Mouse (Mus musculus) adrenal gland, postnatal 0 days (tissue): ENCODE measurements around the gene Abhd8. TPM values are rescaled to one million over a fixed set of nuclear protein-coding genes. Genes with fewer than 3 reads are reported as not detected.

Source experiments
- polyA plus RNA-seq: library from polyadenylated mRNA; unstranded; fragments of >200 nt; fragmentation: Nextera tagmentation; extraction: Ambion mirVana; gene quantifications from 2 replicates; pipeline ENCODE4 v1.2.1, GENCODE M21; 2015

The Abhd8 gene
- polyA plus RNA-seq: 65.5 and 72.8 TPM in 2 replicates

GRCm38 (mm10) chr8:71463188-71464033 is at the start of gene Abhd8:
TSS of gene Abhd8 (minus strand) at chr8:71463655.

GRCm38 (mm10) chr8:71511644-71512043 is 48.2 kb upstream of the Abhd8 start, which contains the start of gene Plvap:
TSS of gene Plvap (minus strand) at chr8:71511752.

DNA sequence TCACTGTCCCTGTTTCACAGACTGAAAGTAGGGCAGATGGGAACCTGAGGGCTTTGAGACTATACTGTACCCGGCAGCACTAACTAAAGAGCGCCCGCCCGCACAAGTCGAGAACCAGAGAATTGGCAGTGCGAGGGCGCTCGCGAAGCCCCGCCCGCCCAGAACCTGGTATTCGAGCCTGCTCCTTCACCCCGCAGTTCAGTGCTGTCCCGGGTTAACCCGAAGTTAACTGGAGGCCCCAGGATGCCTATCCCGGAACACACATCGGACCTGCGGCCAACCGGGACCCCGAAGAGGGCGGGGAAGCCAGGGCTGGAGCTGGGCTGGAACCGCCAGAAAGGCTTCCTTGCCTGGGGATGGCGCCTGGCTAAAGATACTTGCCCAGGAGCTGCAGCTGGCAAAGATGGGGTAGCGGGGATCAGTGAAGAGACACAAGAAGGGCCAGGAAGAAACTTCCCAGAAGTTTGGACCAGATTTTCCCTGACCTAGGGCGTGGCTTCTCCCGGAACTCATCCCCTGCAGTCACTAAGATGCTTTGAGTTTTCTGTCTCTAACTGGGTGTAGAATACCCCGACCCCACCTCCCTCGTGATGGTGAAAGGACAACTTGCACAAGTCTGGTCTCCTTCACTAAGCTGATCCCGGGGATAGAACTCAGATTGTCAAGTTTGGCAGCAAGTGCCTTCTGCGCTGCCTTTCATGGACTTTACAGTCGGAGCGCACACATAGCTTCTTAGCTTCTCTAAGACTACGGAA is 24.4 kb upstream of the Abhd8 start, which contains the start of gene Gtpbp3:
Gene Gtpbp3, plus strand, starts transcription at position 413 of the 755 bp plus-strand sequence.

GRCm38 (mm10) chr8:71485142-71486135 is 22.0 kb upstream of the Abhd8 start, which contains the start of gene Ano8:
TSS of gene Ano8 (minus strand) at chr8:71485963.

GRCm38 (mm10) chr8:71468916-71469315 is 5.5 kb upstream of the Abhd8 start, which contains the start of gene Dda1:
TSS of gene Dda1 (plus strand) at chr8:71469199.

DNA sequence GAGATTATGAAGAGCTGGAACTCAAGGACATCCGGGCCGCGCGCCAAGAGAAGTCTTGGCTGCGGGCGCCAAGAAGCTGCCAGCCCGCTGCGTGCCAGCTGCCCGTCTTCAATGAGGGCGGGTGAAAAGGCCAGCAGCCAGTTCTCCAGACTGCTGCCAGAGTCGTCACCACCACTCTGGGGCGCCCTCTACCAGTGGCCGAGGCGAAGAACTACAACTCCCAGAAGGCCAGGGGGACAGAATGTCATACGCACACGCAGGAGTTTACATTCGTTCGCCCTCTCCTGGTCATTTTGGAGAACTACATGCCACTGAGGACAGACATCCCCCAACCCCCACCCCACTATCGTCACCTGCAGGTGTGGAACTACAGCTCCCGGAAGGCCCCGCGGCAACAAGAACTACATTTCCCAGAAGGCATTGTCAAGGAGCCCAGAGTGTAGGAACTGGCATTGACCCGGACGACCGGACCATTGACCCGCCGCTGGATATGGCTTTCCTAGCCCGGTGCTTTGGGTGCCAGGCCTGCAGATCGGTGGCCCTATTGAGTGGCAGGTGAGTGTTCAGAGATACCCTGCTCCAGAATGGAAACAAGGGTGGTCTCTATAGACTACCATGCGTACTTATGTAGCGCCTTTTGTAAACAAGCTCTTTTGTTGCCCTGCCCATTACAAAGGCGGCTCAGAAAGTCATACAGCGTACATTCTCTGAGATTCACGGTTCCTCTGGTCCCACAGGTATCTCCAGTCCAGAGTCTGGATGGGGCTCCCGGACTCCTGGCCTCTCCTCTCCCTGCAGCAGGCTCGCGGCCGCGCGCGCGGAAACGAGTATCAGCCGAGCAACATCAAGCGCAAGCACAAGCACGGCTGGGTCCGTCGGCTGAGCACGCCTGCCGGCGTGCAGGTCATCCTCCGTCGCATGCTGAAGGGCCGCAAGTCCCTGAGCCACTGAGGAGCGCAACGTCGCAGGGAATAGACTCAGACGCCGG is 1.4 kb upstream of the Abhd8 start, which contains the start of gene Mrpl34:
Gene Mrpl34, plus strand, starts transcription at position 447 of the 988 bp plus-strand sequence.

Other genes with a start within 250 kb of the Abhd8 start
- gene Myo9b, start 190.9 kb downstream of the Abhd8 start, polyA plus RNA-seq: 6.9 and 8.4 TPM in 2 replicates
- gene Haus8, start 190.7 kb downstream of the Abhd8 start, polyA plus RNA-seq: 16.6 and 24.7 TPM in 2 replicates
- gene Use1, start 96.8 kb downstream of the Abhd8 start, polyA plus RNA-seq: 227 and 256 TPM in 2 replicates
- gene Ocel1, start 92.4 kb downstream of the Abhd8 start, polyA plus RNA-seq: 6.7 and 12.3 TPM in 2 replicates
- 51.9 and 63.0 TPM in 2 replicates for gene Nr2f6, start 81.7 kb downstream of the Abhd8 start, polyA plus RNA-seq
- gene Ushbp1, start 67.9 kb downstream of the Abhd8 start, polyA plus RNA-seq: 6.3 and 13.0 TPM in 2 replicates
- gene Babam1, start 66.8 kb downstream of the Abhd8 start, polyA plus RNA-seq: 78.6 and 106 TPM in 2 replicates
- gene Ankle1, start 57.6 kb downstream of the Abhd8 start, polyA plus RNA-seq: 5.0 and 7.8 TPM in 2 replicates
- gene Mrpl34, start 1.3 kb upstream of the Abhd8 start, polyA plus RNA-seq: 169 and 185 TPM in 2 replicates
- gene Dda1, start 5.5 kb upstream of the Abhd8 start, polyA plus RNA-seq: 75.4 and 78.6 TPM in 2 replicates
- 3.3 and 4.4 TPM in 2 replicates for gene Ano8, start 22.3 kb upstream of the Abhd8 start, polyA plus RNA-seq
- 9.8 and 11.8 TPM in 2 replicates for gene Gtpbp3, start 24.4 kb upstream of the Abhd8 start, polyA plus RNA-seq
- gene Plvap, start 48.1 kb upstream of the Abhd8 start, polyA plus RNA-seq: 65.2 and 131 TPM in 2 replicates
- gene Ccdc194, start 62.1 kb upstream of the Abhd8 start, polyA plus RNA-seq: not detected in 2 replicates
- 85.3 and 125 TPM in 2 replicates for gene Bst2, start 73.8 kb upstream of the Abhd8 start, polyA plus RNA-seq
- gene Mvb12a, start 79.3 kb upstream of the Abhd8 start, polyA plus RNA-seq: 141 TPM in 2 replicates
- gene Tmem221, start 95.2 kb upstream of the Abhd8 start, polyA plus RNA-seq: 7.8 and 15.0 TPM in 2 replicates
- 0.24 and 0.70 TPM in 2 replicates for gene Nxnl1, start 102.9 kb upstream of the Abhd8 start, polyA plus RNA-seq
- 38.9 and 85.2 TPM in 2 replicates for gene Slc27a1, start 105.2 kb upstream of the Abhd8 start, polyA plus RNA-seq
- 274 and 329 TPM in 2 replicates for gene Pgls, start 128.5 kb upstream of the Abhd8 start, polyA plus RNA-seq
- 0.90 and 1.8 TPM in 2 replicates for gene Fam129c, start 134.0 kb upstream of the Abhd8 start, polyA plus RNA-seq
- 53.2 and 58.1 TPM in 2 replicates for gene Colgalt1, start 147.3 kb upstream of the Abhd8 start, polyA plus RNA-seq
- gene Unc13a, start 208.1 kb upstream of the Abhd8 start, polyA plus RNA-seq: 2.3 and 2.9 TPM in 2 replicates
- gene Jak3, start 212.6 kb upstream of the Abhd8 start, polyA plus RNA-seq: 2.7 and 6.0 TPM in 2 replicates
- gene Insl3, start 225.6 kb upstream of the Abhd8 start, polyA plus RNA-seq: 0.65 and 2.0 TPM in 2 replicates
- 2.2 and 4.1 TPM in 2 replicates for gene B3gnt3, start 238.1 kb upstream of the Abhd8 start, polyA plus RNA-seq